Mouse (Mus musculus) heart, postnatal 36 days (tissue): ENCODE measurements around the gene Ctf1. TPM values are rescaled to one million over a fixed set of nuclear protein-coding genes. Genes with fewer than 3 reads are reported as not detected.
"Not testable (repeated sequence)": the region's sequence is repeated elsewhere in the genome, so short reads cannot be mapped to it uniquely, and the experiment has no call there.

ENCODE experiments used
- DNase-seq, 2 experiments: peaks; one replicate each; pipeline ENCODE4 v3.0.0; 2021 to 2022
- intact Hi-C: fragments of 180-260 bp; cut with DNase I; formaldehyde crosslinking; loops from one replicate; pipeline ENCODE4 v1.15.1; 2025
- total RNA-seq, 2 experiments: library from RNA; stranded (reverse); gene quantifications; 2 replicates each; pipeline ENCODE4 v1.2.3; 2021

Ctf1 gene
- total RNA-seq, 2 experiments from 2014 or later, result 7.7 to 9.4 TPM

GRCm38 (mm10) chr7:127725924-127726323 is 13.4 kb downstream of the Ctf1 start:
- intact Hi-C loops, result no loop called here
- no peak for DNase-seq

GRCm38 (mm10) chr7:127727898-127728297 is 15.4 kb downstream of the Ctf1 start:
- DNase-seq, result no peak
- intact Hi-C loops, result no loop called here

GRCm38 (mm10) chr7:127730170-127730569 is 17.6 kb downstream of the Ctf1 start:
- DNase-seq, result no peak
- intact Hi-C loops, result no loop called here

- DNase-seq, intact Hi-C loops: not testable (repeated sequence)
These were observed 19.5 kb downstream of the Ctf1 start, which contains the start of gene Ctf2 for GRCm38 (mm10) chr7:127732066-127732465. Gene Ctf2 (minus strand): TSS chr7:127732166.

GRCm38 (mm10) chr7:127744366-127745045 is 32.0 kb downstream of the Ctf1 start, which contains the start of gene Fbxl19:
Gene Fbxl19 (plus strand): TSS chr7:127744543.
- intact Hi-C loops, result loop anchor here (1.0 kb wide), 2 partner anchors 25 to 69 kb away; no protein-coding TSS in a partner anchor
- DNase-seq, result peak; percentile 63 to 66

- intact Hi-C loops, result no loop called here
These were observed 32.7 kb downstream of the Ctf1 start for GRCm38 (mm10) chr7:127745251-127745651.

GRCm38 (mm10) chr7:127745652-127746493 is 33.3 kb downstream of the Ctf1 start:
- intact Hi-C loops, result no loop called here

More at GRCm38 (mm10) chr7:127745251-127745651, 32.7 kb downstream of the Ctf1 start:
- peak; percentile 82 to 89 for DNase-seq

GRCm38 (mm10) chr7:127746494-127747491 is 34.3 kb downstream of the Ctf1 start:
- intact Hi-C loops, result no loop called here
- DNase-seq, result no peak

More at GRCm38 (mm10) chr7:127745652-127746493, 33.3 kb downstream of the Ctf1 start:
- peak; percentile 89 to 90 for DNase-seq

- no peak for DNase-seq
- intact Hi-C loops, result no loop called here
These were observed 35.2 kb downstream of the Ctf1 start for GRCm38 (mm10) chr7:127747559-127748234.

- intact Hi-C loops, result no loop called here
- no peak for DNase-seq
These were observed 35.7 kb downstream of the Ctf1 start for GRCm38 (mm10) chr7:127748235-127748560.

GRCm38 (mm10) chr7:127750131-127751127 is 37.9 kb downstream of the Ctf1 start:
- intact Hi-C loops, result no loop called here
- DNase-seq, result no peak

- intact Hi-C loops, result no loop called here
These were observed 39.1 kb downstream of the Ctf1 start for GRCm38 (mm10) chr7:127751619-127752018.

GRCm38 (mm10) chr7:127752069-127752468 is 39.5 kb downstream of the Ctf1 start:
- DNase-seq, result no peak
- intact Hi-C loops, result no loop called here

More at GRCm38 (mm10) chr7:127751619-127752018, 39.1 kb downstream of the Ctf1 start:
- DNase-seq, result no peak

- no peak for DNase-seq
- intact Hi-C loops, result no loop called here
These were observed 40.6 kb downstream of the Ctf1 start for GRCm38 (mm10) chr7:127753158-127753557.

- intact Hi-C loops, result no loop called here
- DNase-seq, result no peak
These were observed 41.2 kb downstream of the Ctf1 start for GRCm38 (mm10) chr7:127753741-127754140.

GRCm38 (mm10) chr7:127759716-127760115 is 47.2 kb downstream of the Ctf1 start:
- intact Hi-C loops, result loop anchor here (10.0 kb wide), 1 partner anchor 275 kb away; no protein-coding TSS in a partner anchor
- no peak for DNase-seq

- intact Hi-C loops, result loop anchor here (10.0 kb wide), 1 partner anchor 276 kb away; no protein-coding TSS in a partner anchor
- no peak for DNase-seq
These were observed 47.9 kb downstream of the Ctf1 start for GRCm38 (mm10) chr7:127760478-127760877.

GRCm38 (mm10) chr7:127761026-127761425 is 48.5 kb downstream of the Ctf1 start:
- peak; percentile 79 to 81 for DNase-seq
- intact Hi-C loops, result loop anchor here (1.0 to 10.0 kb wide), 2 partner anchors 86 to 276 kb away; no protein-coding TSS in a partner anchor
